Mouse (Mus musculus): ENCODE data around the gene Cdca8.

The Cdca8 gene

GRCm38 (mm10) chr4:124953546-124953945, 14.4 kb upstream of the Cdca8 start:
- no peak for DNase-seq (ENCODE audit: low spot score in 2 of 2)

GRCm38 (mm10) chr4:124951036-124951433, 11.9 kb upstream of the Cdca8 start:
- no peak for DNase-seq (ENCODE audit: low spot score in 2 of 2)

- no peak for DNase-seq (ENCODE audit: low spot score in 2 of 2)
These were observed 11.3 kb upstream of the Cdca8 start for GRCm38 (mm10) chr4:124950181-124951035.

- no peak for DNase-seq (ENCODE audit: low spot score in 2 of 2)
These were observed 10.4 kb upstream of the Cdca8 start for GRCm38 (mm10) chr4:124949488-124949887.

- no peak for DNase-seq (ENCODE audit: low spot score in 2 of 2)
These were observed 5.8 kb upstream of the Cdca8 start for GRCm38 (mm10) chr4:124944961-124945360.

GRCm38 (mm10) chr4:124943781-124944180, 4.7 kb upstream of the Cdca8 start:
- no peak for DNase-seq (ENCODE audit: low spot score in 2 of 2)

- peak; percentile 85 for DNase-seq (ENCODE audit: low spot score in 2 of 2)
These were observed 3.9 kb upstream of the Cdca8 start for GRCm38 (mm10) chr4:124943022-124943421.

GRCm38 (mm10) chr4:124936613-124937471, 2.3 kb downstream of the Cdca8 start, which contains the start of gene 9930104L06Rik:
Gene 9930104L06Rik (plus strand): TSS chr4:124937048.
- DNase-seq (ENCODE audit: low spot score in 2 of 2): peak; percentile 83 to 92

- DNase-seq (ENCODE audit: low spot score in 2 of 2): no peak
These were observed 11.0 kb downstream of the Cdca8 start for GRCm38 (mm10) chr4:124928102-124928501.

- DNase-seq (ENCODE audit: low spot score in 2 of 2): peak in 1 of 2 experiments; percentile 64
These were observed 32.9 kb downstream of the Cdca8 start for GRCm38 (mm10) chr4:124905971-124906822.

GRCm38 (mm10) chr4:124905417-124905816, 33.7 kb downstream of the Cdca8 start:
- DNase-seq (ENCODE audit: low spot score in 2 of 2): no peak

GRCm38 (mm10) chr4:124899906-124900305, 39.2 kb downstream of the Cdca8 start:
- DNase-seq (ENCODE audit: low spot score in 2 of 2): no peak

GRCm38 (mm10) chr4:124898428-124898827, 40.7 kb downstream of the Cdca8 start:
- DNase-seq (ENCODE audit: low spot score in 2 of 2): no peak

- peak in 1 of 2 experiments; percentile 48 for DNase-seq (ENCODE audit: low spot score in 2 of 2)
These were observed 44.3 kb downstream of the Cdca8 start for GRCm38 (mm10) chr4:124894508-124895428.

- DNase-seq (ENCODE audit: low spot score in 2 of 2): no peak
These were observed 45.3 kb downstream of the Cdca8 start for GRCm38 (mm10) chr4:124893769-124894168.

- DNase-seq (ENCODE audit: low spot score in 2 of 2): no peak
These were observed 48.3 kb downstream of the Cdca8 start for GRCm38 (mm10) chr4:124890831-124891230.

GRCm38 (mm10) chr4:124889935-124890334, 49.2 kb downstream of the Cdca8 start:
- no peak for DNase-seq (ENCODE audit: low spot score in 2 of 2)

GRCm38 (mm10) chr4:124888702-124889101, 50.4 kb downstream of the Cdca8 start:
- no peak for DNase-seq (ENCODE audit: low spot score in 2 of 2)

GRCm38 (mm10) chr4:124882151-124882729, 56.9 kb downstream of the Cdca8 start:
- DNase-seq (ENCODE audit: low spot score in 2 of 2): no peak

- peak; percentile 83 to 91 for DNase-seq (ENCODE audit: low spot score in 2 of 2)
These were observed 57.7 kb downstream of the Cdca8 start for GRCm38 (mm10) chr4:124881341-124881908.

Measured in cerebellum, postnatal 4 days (tissue).